Mouse (Mus musculus): ENCODE measurements at regions not wholly inside any gene's neighbourhood (a gene's known extent, or its start where the extent isn't known, plus 50 kb on each side); places are given as distances from the start of the nearest gene placed in this dataset.
A peak's percentile ranks its signal among the peaks of the same experiment; 100 is the strongest.
"Not testable (repeated sequence)": the region's sequence is repeated elsewhere in the genome, so short reads cannot be mapped to it uniquely, and the experiment has no call there.

GRCm38 (mm10) chr11:41090391-41090900 lies 335.3 kb upstream of the Ccng1 start:
- WGBS = 92% methylated on average over 11 of the region's 14 CpGs
- H3K4me1 ChIP-seq; ATAC-seq (replicated peaks; ENCODE audit: low FRiP score); H3K4me2 ChIP-seq; H3K9me3 ChIP-seq (replicated peaks); H3K9ac ChIP-seq; H3K27ac ChIP-seq; H3K36me3 ChIP-seq; H3K4me3 ChIP-seq (replicated peaks); H3K27me3 ChIP-seq: not testable (repeated sequence)

- Histone ChIP-seq H3K27ac (no peak overlapping the region), H3K4me1 (no peaks in the 10 kb centered on the region), H3K4me3 (replicated peaks) (no peak overlapping the region), H3K9me3 (replicated peaks) (no peaks in the 10 kb centered on the region), H3K4me2 (no peak overlapping the region), H3K36me3 (no peaks in the 10 kb centered on the region), H3K9ac (no peak overlapping the region), H3K27me3 (no peaks in the 10 kb centered on the region)
- no peak for ATAC-seq (replicated peaks; ENCODE audit: low FRiP score)
- WGBS = 68% methylated on average over 3 of the region's 3 CpGs
Observed at GRCm38 (mm10) chr11:41063570-41063969, 308.5 kb upstream of the Ccng1 start.

GRCm38 (mm10) chr11:41057796-41058195 lies 302.7 kb upstream of the Ccng1 start:
- ATAC-seq (replicated peaks; ENCODE audit: low FRiP score) = no peak
- no peaks in the 10 kb centered on the region for H3K27me3 ChIP-seq
- 71% methylated on average over 3 of the region's 3 CpGs for WGBS

GRCm38 (mm10) chr11:41030018-41030417 lies 274.9 kb upstream of the Ccng1 start:
- H3K9me3 ChIP-seq (replicated peaks) = no peaks in the 10 kb centered on the region
- H3K9ac ChIP-seq = no peak overlapping the region
- WGBS = 87% methylated on average over 2 of the region's 2 CpGs
- no peaks in the 10 kb centered on the region for H3K27me3 ChIP-seq
- no peak overlapping the region for H3K4me2 ChIP-seq
- no peak for ATAC-seq (replicated peaks; ENCODE audit: low FRiP score)
- H3K36me3 ChIP-seq = no peaks in the 10 kb centered on the region
- no peak overlapping the region for H3K27ac ChIP-seq
- H3K4me1 ChIP-seq = no peaks in the 10 kb centered on the region
- H3K4me3 ChIP-seq (replicated peaks) = no peak overlapping the region

More at GRCm38 (mm10) chr11:41057796-41058195, 302.7 kb upstream of the Ccng1 start:
- Histone ChIP-seq H3K4me3 (replicated peaks) (no peak overlapping the region), H3K27ac (no peak overlapping the region), H3K9me3 (replicated peaks) (no peaks in the 10 kb centered on the region), H3K36me3 (no peaks in the 10 kb centered on the region), H3K9ac (no peak overlapping the region), H3K4me1 (no peaks in the 10 kb centered on the region), H3K4me2 (no peak overlapping the region)

- no peak overlapping the region for H3K9ac ChIP-seq
- H3K27ac ChIP-seq = no peak overlapping the region
- H3K36me3 ChIP-seq = no peaks in the 10 kb centered on the region
- no peaks in the 10 kb centered on the region for H3K9me3 ChIP-seq (replicated peaks)
- 62% methylated on average over 3 of the region's 3 CpGs for WGBS
- no peak overlapping the region for H3K4me2 ChIP-seq
- ATAC-seq (replicated peaks; ENCODE audit: low FRiP score) = no peak
- no peak overlapping the region for H3K4me3 ChIP-seq (replicated peaks)
- H3K4me1 ChIP-seq = no peaks in the 10 kb centered on the region
- no peaks in the 10 kb centered on the region for H3K27me3 ChIP-seq
Observed at GRCm38 (mm10) chr11:41010096-41010495, 255.0 kb upstream of the Ccng1 start.

GRCm38 (mm10) chr11:40972806-40973205 lies 217.7 kb upstream of the Ccng1 start:
- Histone ChIP-seq H3K9ac (no peak overlapping the region), H3K9me3 (replicated peaks) (no peaks in the 10 kb centered on the region), H3K27ac (no peak overlapping the region), H3K36me3 (no peaks in the 10 kb centered on the region), H3K4me3 (replicated peaks) (no peak overlapping the region), H3K27me3 (no peaks in the 10 kb centered on the region), H3K4me2 (no peak overlapping the region), H3K4me1 (no peaks in the 10 kb centered on the region)
- 89% methylated on average over 2 of the region's 2 CpGs for whole genome bisulfite sequencing
- no peak for ATAC-seq (replicated peaks; ENCODE audit: low FRiP score)

GRCm38 (mm10) chr11:40927168-40927567 lies 172.1 kb upstream of the Ccng1 start:
- Histone ChIP-seq H3K27me3 (0 out of 2 replicates have a peak, but pooled peaks cover 3% of the 10 kb centered on the region), H3K9ac (0 out of 2 replicates have a peak overlapping the region, but pooled peaks have one; percentile 14), H3K9me3 (replicated peaks) (no peaks in the 10 kb centered on the region), H3K4me3 (replicated peaks) (peak overlapping the region; percentile 35), H3K36me3 (no peaks in the 10 kb centered on the region), H3K27ac (no peak overlapping the region), H3K4me2 (peak overlapping the region; percentile 57), H3K4me1 (no peaks in the 10 kb centered on the region)
- WGBS = 5% methylated on average over 12 of the region's 12 CpGs
- peak; percentile 80 for ATAC-seq (replicated peaks; ENCODE audit: low FRiP score)

GRCm38 (mm10) chr11:40891485-40891884 lies 136.4 kb upstream of the Ccng1 start:
- no peaks in the 10 kb centered on the region for H3K9me3 ChIP-seq (replicated peaks)
- H3K4me1 ChIP-seq = no peaks in the 10 kb centered on the region
- WGBS = 92% methylated on average over 1 of the region's 1 CpGs
- H3K4me3 ChIP-seq (replicated peaks) = no peak overlapping the region
- no peak for ATAC-seq (replicated peaks; ENCODE audit: low FRiP score)
- no peak overlapping the region for H3K9ac ChIP-seq
- H3K27ac ChIP-seq = no peak overlapping the region
- no peak overlapping the region for H3K4me2 ChIP-seq
- H3K27me3 ChIP-seq = no peaks in the 10 kb centered on the region
- H3K36me3 ChIP-seq = no peaks in the 10 kb centered on the region

- no peak overlapping the region for H3K9ac ChIP-seq
- no peaks in the 10 kb centered on the region for H3K4me1 ChIP-seq
- no peaks in the 10 kb centered on the region for H3K27me3 ChIP-seq
- H3K4me2 ChIP-seq = no peak overlapping the region
- no peak overlapping the region for H3K4me3 ChIP-seq (replicated peaks)
- no peaks in the 10 kb centered on the region for H3K36me3 ChIP-seq
- no peaks in the 10 kb centered on the region for H3K9me3 ChIP-seq (replicated peaks)
- WGBS = 87% methylated on average over 5 of the region's 5 CpGs
- ATAC-seq (replicated peaks; ENCODE audit: low FRiP score) = no peak
- H3K27ac ChIP-seq = no peak overlapping the region
Observed at GRCm38 (mm10) chr11:40884509-40884908, 129.4 kb upstream of the Ccng1 start.

- no peaks in the 10 kb centered on the region for H3K27me3 ChIP-seq
- no peak overlapping the region for H3K4me3 ChIP-seq (replicated peaks)
- no peak overlapping the region for H3K27ac ChIP-seq
- no peak overlapping the region for H3K9ac ChIP-seq
- H3K4me1 ChIP-seq = no peaks in the 10 kb centered on the region
- no peak for ATAC-seq (replicated peaks; ENCODE audit: low FRiP score)
- WGBS = 79% methylated on average over 5 of the region's 5 CpGs
- no peaks in the 10 kb centered on the region for H3K36me3 ChIP-seq
- H3K4me2 ChIP-seq = no peak overlapping the region
- no peaks in the 10 kb centered on the region for H3K9me3 ChIP-seq (replicated peaks)
Observed at GRCm38 (mm10) chr11:40879589-40879988, 124.5 kb upstream of the Ccng1 start.

- no peak for ATAC-seq (replicated peaks; ENCODE audit: low FRiP score)
- Histone ChIP-seq H3K27me3 (no peaks in the 10 kb centered on the region), H3K4me3 (replicated peaks) (no peak overlapping the region), H3K36me3 (no peaks in the 10 kb centered on the region), H3K9me3 (replicated peaks) (no peaks in the 10 kb centered on the region), H3K4me2 (no peak overlapping the region), H3K4me1 (no peaks in the 10 kb centered on the region), H3K27ac (no peak overlapping the region), H3K9ac (no peak overlapping the region)
- 93% methylated on average over 2 of the region's 2 CpGs for WGBS
Observed at GRCm38 (mm10) chr11:40873002-40873401, 117.9 kb upstream of the Ccng1 start.

GRCm38 (mm10) chr11:40865694-40866093 lies 110.6 kb upstream of the Ccng1 start:
- Histone ChIP-seq H3K27ac (no peak overlapping the region), H3K4me2 (no peak overlapping the region), H3K27me3 (no peaks in the 10 kb centered on the region), H3K36me3 (no peaks in the 10 kb centered on the region), H3K9me3 (replicated peaks) (no peaks in the 10 kb centered on the region), H3K4me3 (replicated peaks) (no peak overlapping the region), H3K9ac (no peak overlapping the region), H3K4me1 (no peaks in the 10 kb centered on the region)
- no peak for ATAC-seq (replicated peaks; ENCODE audit: low FRiP score)
- 28% methylated on average over 2 of the region's 2 CpGs for WGBS

- Histone ChIP-seq H3K36me3 (no peaks in the 10 kb centered on the region), H3K9ac (no peak overlapping the region), H3K4me2 (no peak overlapping the region), H3K27me3 (no peaks in the 10 kb centered on the region), H3K27ac (peak overlapping the region; percentile 33; the same call in 1 of the 2 replicates), H3K4me3 (replicated peaks) (no peak overlapping the region), H3K4me1 (no peaks in the 10 kb centered on the region), H3K9me3 (replicated peaks) (no peaks in the 10 kb centered on the region)
- 57% methylated on average over 1 of the region's 1 CpGs for whole genome bisulfite sequencing
- ATAC-seq (replicated peaks; ENCODE audit: low FRiP score) = peak; percentile 33; the same call in 1 of the 2 replicates
Observed at GRCm38 (mm10) chr11:40851361-40851760, 96.2 kb upstream of the Ccng1 start.
